Mouse (Mus musculus) neural tube, embryonic 12.5 days (tissue): Measurements from ENCODE around the gene Mks1. TPM values are rescaled to one million over a fixed set of nuclear protein-coding genes. Genes with fewer than 3 reads are reported as not detected.
"Not testable (repeated sequence)": the region's sequence is repeated elsewhere in the genome, so short reads cannot be mapped to it uniquely, and the experiment has no call there.

ENCODE experiments used
- ATAC-seq: fragments of 200-750 bp; cut with Nextera tagmentation; 2 replicates; pipeline ENCODE4 v1.8.0; 2017; ENCODE audit warnings: low read depth, mild to moderate bottlenecking, moderate TSS enrichment, moderate library complexity; ENCODE audit not compliant: low FRiP score
- H3K27ac ChIP-seq: fragments of 300-500 bp; sonication (generic); 2 replicates; pipeline ENCODE4 v1.5.1; 2016
- H3K27me3 ChIP-seq: fragments of 300-500 bp; sonication (generic); replicated peaks from 2 replicates; pipeline ENCODE4 v1.6.1; 2016; ENCODE audit warnings: mild to moderate bottlenecking
- H3K36me3 ChIP-seq: fragments of 300-500 bp; sonication (generic); 2 replicates; pipeline ENCODE4 v1.6.1; 2016; ENCODE audit warnings: mild to moderate bottlenecking
- H3K4me1 ChIP-seq: fragments of 300-500 bp; sonication (generic); 2 replicates; pipeline ENCODE4 v1.6.1; 2016
- H3K4me2 ChIP-seq: fragments of 300-500 bp; sonication (generic); replicated peaks from 2 replicates; pipeline ENCODE4 v1.6.1; 2016; ENCODE audit warnings: mild to moderate bottlenecking
- H3K4me3 ChIP-seq: fragments of 300-500 bp; sonication (generic); 2 replicates; pipeline ENCODE4 v1.5.1; 2016
- H3K9ac ChIP-seq: fragments of 300-500 bp; sonication (generic); 2 replicates; pipeline ENCODE4 v1.6.1; 2016; ENCODE audit warnings: mild to moderate bottlenecking
- H3K9me3 ChIP-seq: fragments of 300-500 bp; sonication (generic); 2 replicates; pipeline ENCODE4 v1.6.1; 2016; ENCODE audit warnings: mild to moderate bottlenecking
- WGBS: fragments of 180-500 bp; shearing (Covaris S2); methylation state at CpG from one replicate; pipeline ENCODE4 v1.1.7; 2016; 5-methylcytosine and 5-hydroxymethylcytosine counted together
- polyA plus RNA-seq: library from polyadenylated mRNA; unstranded; fragments of >200 nt; fragmentation: Nextera tagmentation; extraction: Ambion mirVana; gene quantifications from 2 replicates; pipeline ENCODE4 v1.2.1, GENCODE M21; 2016

Gene Mks1
- polyA plus RNA-seq, 1 experiment from 2014 or later, result 16.7 TPM

GRCm38 (mm10) chr11:87846968-87847600 lies 5.9 kb upstream of the Mks1 start:
- Histone ChIP-seq H3K9me3 (no peaks in the 10 kb centered on the region), H3K4me2 (no peak overlapping the region), H3K9ac (no peak overlapping the region), H3K36me3 (no peaks in the 10 kb centered on the region), H3K4me3 (no peak overlapping the region), H3K27me3 (no peaks in the 10 kb centered on the region), H3K4me1 (no peaks in the 10 kb centered on the region), H3K27ac (no peak overlapping the region)
- no peak for ATAC-seq
- 84% methylated on average over 12 of the region's 12 CpGs for WGBS

- Histone ChIP-seq H3K9ac (no peak overlapping the region), H3K4me3 (no peak overlapping the region), H3K9me3 (no peaks in the 10 kb centered on the region), H3K4me2 (no peak overlapping the region), H3K27me3 (no peaks in the 10 kb centered on the region), H3K27ac (no peak overlapping the region), H3K36me3 (no peaks in the 10 kb centered on the region), H3K4me1 (peaks cover 3% of the 10 kb centered on the region; the same call in 1 of the 2 replicates)
- ATAC-seq, result no peak
- WGBS, result 71% methylated on average over 6 of the region's 6 CpGs
Measured at GRCm38 (mm10) chr11:87847884-87848283, 5.1 kb upstream of the Mks1 start.

GRCm38 (mm10) chr11:87853597-87853954 lies 561 bp downstream of the Mks1 start:
- H3K27me3 ChIP-seq, result no peaks in the 10 kb centered on the region
- WGBS, result 33% methylated on average over 8 of the region's 8 CpGs
- ATAC-seq, result peak; percentile 33; the same call in 1 of the 2 replicates
- peak overlapping the region; percentile 66 for H3K4me2 ChIP-seq
- H3K4me1 ChIP-seq, result peaks cover 6% of the 10 kb centered on the region; the same call in 1 of the 2 replicates
- H3K9ac ChIP-seq, result peak overlapping the region; percentile 55
- no peak overlapping the region for H3K27ac ChIP-seq
- H3K9me3 ChIP-seq, result no peaks in the 10 kb centered on the region
- H3K4me3 ChIP-seq, result peak overlapping the region; percentile 59
- peaks cover 23% of the 10 kb centered on the region for H3K36me3 ChIP-seq

- H3K9ac ChIP-seq, result no peak overlapping the region
- peaks cover 27% of the 10 kb centered on the region for H3K36me3 ChIP-seq
- H3K27me3 ChIP-seq, result no peaks in the 10 kb centered on the region
- ATAC-seq, result no peak
- WGBS, result 87% methylated on average over 7 of the region's 7 CpGs
- no peak overlapping the region for H3K4me2 ChIP-seq
- peaks cover 6% of the 10 kb centered on the region; the same call in 1 of the 2 replicates for H3K4me1 ChIP-seq
- no peak overlapping the region for H3K4me3 ChIP-seq
- H3K27ac ChIP-seq, result no peak overlapping the region
- H3K9me3 ChIP-seq, result no peaks in the 10 kb centered on the region
Measured at GRCm38 (mm10) chr11:87854550-87854949, 1.5 kb downstream of the Mks1 start.

- H3K27ac ChIP-seq, result no peak overlapping the region
- no peak overlapping the region for H3K4me2 ChIP-seq
- H3K9me3 ChIP-seq, result no peaks in the 10 kb centered on the region
- no peak overlapping the region for H3K9ac ChIP-seq
- no peaks in the 10 kb centered on the region for H3K4me1 ChIP-seq
- ATAC-seq, result no peak
- H3K27me3 ChIP-seq, result no peaks in the 10 kb centered on the region
- 92% methylated on average over 11 of the region's 11 CpGs for WGBS
- H3K36me3 ChIP-seq, result peaks cover 60% of the 10 kb centered on the region
- no peak overlapping the region for H3K4me3 ChIP-seq
Measured at GRCm38 (mm10) chr11:87859273-87859672, 6.3 kb downstream of the Mks1 start.

GRCm38 (mm10) chr11:87860426-87860825 lies 7.4 kb downstream of the Mks1 start:
- Histone ChIP-seq H3K9me3 (no peaks in the 10 kb centered on the region), H3K9ac (no peak overlapping the region), H3K27me3 (no peaks in the 10 kb centered on the region), H3K27ac (no peak overlapping the region), H3K4me3 (no peak overlapping the region), H3K4me1 (no peaks in the 10 kb centered on the region), H3K4me2 (no peak overlapping the region), H3K36me3 (peaks cover 60% of the 10 kb centered on the region)
- 79% methylated on average over 9 of the region's 9 CpGs for WGBS
- no peak for ATAC-seq

GRCm38 (mm10) chr11:87862805-87863204 lies 9.8 kb downstream of the Mks1 start:
- no peak overlapping the region for H3K9ac ChIP-seq
- no peak overlapping the region for H3K27ac ChIP-seq
- H3K27me3 ChIP-seq, result no peaks in the 10 kb centered on the region
- no peaks in the 10 kb centered on the region for H3K9me3 ChIP-seq
- no peak overlapping the region for H3K4me2 ChIP-seq
- no peak overlapping the region for H3K4me3 ChIP-seq
- H3K36me3 ChIP-seq, result peaks cover 45% of the 10 kb centered on the region
- no peak for ATAC-seq
- 94% methylated on average over 13 of the region's 13 CpGs for WGBS
- H3K4me1 ChIP-seq, result no peaks in the 10 kb centered on the region

GRCm38 (mm10) chr11:87866891-87867290 lies 13.9 kb downstream of the Mks1 start:
- peaks cover 14% of the 10 kb centered on the region; the same call in 1 of the 2 replicates for H3K36me3 ChIP-seq
- H3K9me3 ChIP-seq, H3K4me2 ChIP-seq, ATAC-seq, H3K27me3 ChIP-seq, H3K4me3 ChIP-seq, H3K27ac ChIP-seq, H3K9ac ChIP-seq, H3K4me1 ChIP-seq: not testable (repeated sequence)
- WGBS, result 86% methylated on average over 1 of the region's 2 CpGs

GRCm38 (mm10) chr11:87870096-87870495 lies 17.1 kb downstream of the Mks1 start:
- Histone ChIP-seq H3K4me3 (no peak overlapping the region), H3K9me3 (no peaks in the 10 kb centered on the region), H3K4me2 (no peak overlapping the region), H3K4me1 (no peaks in the 10 kb centered on the region), H3K36me3 (no peaks in the 10 kb centered on the region), H3K9ac (no peak overlapping the region), H3K27ac (no peak overlapping the region), H3K27me3 (no peaks in the 10 kb centered on the region)
- WGBS, result 86% methylated on average over 2 of the region's 2 CpGs
- no peak for ATAC-seq

- ATAC-seq, result no peak
- Histone ChIP-seq H3K4me3 (no peak overlapping the region), H3K9ac (no peak overlapping the region), H3K9me3 (no peaks in the 10 kb centered on the region), H3K4me1 (no peaks in the 10 kb centered on the region), H3K4me2 (no peak overlapping the region), H3K27ac (no peak overlapping the region), H3K36me3 (no peaks in the 10 kb centered on the region), H3K27me3 (no peaks in the 10 kb centered on the region)
- 60% methylated on average over 8 of the region's 8 CpGs for WGBS
Measured at GRCm38 (mm10) chr11:87871766-87872165, 18.8 kb downstream of the Mks1 start.

- H3K9me3 ChIP-seq, result no peaks in the 10 kb centered on the region
- WGBS, result 83% methylated on average over 6 of the region's 6 CpGs
- no peaks in the 10 kb centered on the region for H3K27me3 ChIP-seq
- H3K4me2 ChIP-seq, result no peak within 1 kb of the TSS
- no peaks in the 10 kb centered on the region for H3K4me1 ChIP-seq
- no peak within 1 kb of the TSS for H3K4me3 ChIP-seq
- no peak within 1 kb of the TSS for H3K27ac ChIP-seq
- ATAC-seq, result no peak
- H3K36me3 ChIP-seq, result no peaks in the 10 kb centered on the region
- H3K9ac ChIP-seq, result no peak within 1 kb of the TSS
Measured at GRCm38 (mm10) chr11:87875436-87875835, 22.4 kb downstream of the Mks1 start, which contains the start of gene Epx. Epx (minus strand) TSS chr11:87875536.

GRCm38 (mm10) chr11:87879826-87880225 lies 26.8 kb downstream of the Mks1 start:
- Histone ChIP-seq H3K27me3 (no peaks in the 10 kb centered on the region), H3K4me2 (no peak overlapping the region), H3K4me3 (no peak overlapping the region), H3K36me3 (no peaks in the 10 kb centered on the region), H3K27ac (no peak overlapping the region), H3K9me3 (no peaks in the 10 kb centered on the region), H3K4me1 (no peaks in the 10 kb centered on the region), H3K9ac (no peak overlapping the region)
- no peak for ATAC-seq
- WGBS, result 35% methylated on average over 9 of the region's 9 CpGs

GRCm38 (mm10) chr11:87881714-87882113 lies 28.7 kb downstream of the Mks1 start:
- 75% methylated on average over 4 of the region's 4 CpGs for WGBS
- no peaks in the 10 kb centered on the region for H3K27me3 ChIP-seq
- H3K36me3 ChIP-seq, result no peaks in the 10 kb centered on the region
- H3K4me1 ChIP-seq, result no peaks in the 10 kb centered on the region
- H3K9ac ChIP-seq, result no peak overlapping the region
- no peaks in the 10 kb centered on the region for H3K9me3 ChIP-seq
- no peak overlapping the region for H3K4me3 ChIP-seq
- no peak overlapping the region for H3K27ac ChIP-seq
- H3K4me2 ChIP-seq, result no peak overlapping the region
- ATAC-seq, result no peak
